Mouse (Mus musculus): ENCODE results near the gene Mysm1. TPM values are rescaled to one million over a fixed set of nuclear protein-coding genes. Genes with fewer than 3 reads are reported as not detected.
A peak's percentile ranks its signal among the peaks of the same experiment; 100 is the strongest.

Gene Mysm1
- polyA plus RNA-seq, 1 experiment from 2014 or later = 23.6 TPM

DNA sequence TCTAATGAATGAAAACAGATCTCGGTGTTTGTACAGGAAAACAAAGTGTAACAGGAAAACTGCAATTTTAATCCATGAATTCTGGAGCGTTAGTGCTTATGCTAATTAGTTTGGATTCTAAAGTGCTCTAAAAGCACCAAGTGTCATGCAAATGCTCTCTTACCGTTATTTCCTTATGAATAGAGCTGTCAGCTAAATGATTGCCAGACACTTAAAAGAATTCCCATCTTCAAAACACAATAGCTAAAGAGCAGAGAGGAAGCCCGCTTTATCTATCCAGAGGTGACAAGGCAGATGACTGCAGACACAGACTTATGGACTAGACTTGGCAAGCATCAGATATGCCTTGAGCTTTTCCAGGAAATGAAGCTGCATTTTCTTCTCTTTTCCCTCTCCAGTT, 8.8 kb upstream of the Mysm1 start:
- H3K4me2 ChIP-seq (ENCODE audit: low read length) = no peak overlapping the region
- H3K27ac ChIP-seq (ENCODE audit: low read length) = no peak overlapping the region
- no peak overlapping the region for H3K9ac ChIP-seq (ENCODE audit: low read depth, low read length)
- no peak for ATAC-seq
- no peaks in the 10 kb centered on the region for H3K27me3 ChIP-seq (ENCODE audit: control insufficient read depth, insufficient read depth, low read depth, low read length)
- H3K36me3 ChIP-seq (ENCODE audit: control insufficient read depth, insufficient read depth, low read length) = no peaks in the 10 kb centered on the region
- no peaks in the 10 kb centered on the region for H3K9me3 ChIP-seq (replicated peaks; ENCODE audit: control insufficient read depth, low read length, poor library complexity, severe bottlenecking)
- H3K4me1 ChIP-seq (ENCODE audit: control insufficient read depth, insufficient read depth, low read length) = no peaks in the 10 kb centered on the region
- 11% methylated on average over 4 of the region's 4 CpGs for WGBS
- H3K4me3 ChIP-seq (ENCODE audit: low read depth, low read length) = no peak overlapping the region

DNA sequence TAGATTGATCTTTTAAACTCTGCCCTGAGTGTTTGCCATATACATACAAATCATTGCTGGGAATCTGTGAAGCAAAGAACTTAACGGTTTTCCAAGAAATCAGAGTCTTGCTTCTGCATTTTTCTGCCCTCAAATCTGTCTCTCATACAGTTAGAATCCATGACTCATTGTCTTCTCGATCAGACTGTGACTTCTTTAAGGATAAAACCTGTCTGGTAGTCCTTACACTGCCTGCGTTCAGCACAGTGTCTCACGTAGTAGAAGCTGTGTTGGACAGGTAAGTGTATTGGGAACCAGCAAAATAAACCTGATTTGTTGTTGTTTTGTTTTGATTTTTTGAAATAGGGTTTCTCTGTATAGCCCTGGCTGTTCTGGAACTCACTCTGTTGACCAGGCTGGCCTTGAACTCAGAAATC, 608 bp upstream of the Mysm1 start:
- WGBS = 43% methylated on average over 4 of the region's 4 CpGs

DNA sequence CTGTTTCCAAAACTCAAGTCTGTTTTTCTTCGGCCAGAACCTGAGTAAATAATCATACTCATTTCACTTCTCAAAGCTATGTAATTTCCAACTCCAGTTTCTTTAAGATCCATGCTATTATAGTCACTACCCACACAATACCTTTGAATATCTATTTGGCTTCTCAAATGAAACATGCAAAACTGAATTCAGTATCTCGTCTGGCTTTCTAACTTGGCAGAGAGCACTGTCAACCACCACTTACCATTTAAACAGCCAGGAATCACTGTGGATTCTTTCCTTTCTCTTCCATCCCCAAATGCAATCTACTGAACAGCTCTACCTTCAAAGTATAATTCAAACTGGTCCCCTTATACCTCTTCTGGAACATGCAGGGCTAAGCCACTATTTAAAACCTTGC, 5.6 kb downstream of the Mysm1 start:
- no peaks in the 10 kb centered on the region for H3K27me3 ChIP-seq (ENCODE audit: control insufficient read depth, insufficient read depth, low read depth, low read length)
- peaks cover 13% of the 10 kb centered on the region for H3K4me1 ChIP-seq (ENCODE audit: control insufficient read depth, insufficient read depth, low read length)
- H3K4me2 ChIP-seq (ENCODE audit: low read length) = no peak overlapping the region
- no peak overlapping the region for H3K4me3 ChIP-seq (ENCODE audit: low read depth, low read length)
- WGBS = 92% methylated on average over 2 of the region's 2 CpGs
- H3K9ac ChIP-seq (ENCODE audit: low read depth, low read length) = no peak overlapping the region
- H3K36me3 ChIP-seq (ENCODE audit: control insufficient read depth, insufficient read depth, low read length) = peaks cover 11% of the 10 kb centered on the region; the same call in 1 of the 2 replicates
- ATAC-seq = no peak
- no peak overlapping the region for H3K27ac ChIP-seq (ENCODE audit: low read length)
- no peaks in the 10 kb centered on the region for H3K9me3 ChIP-seq (replicated peaks; ENCODE audit: control insufficient read depth, low read length, poor library complexity, severe bottlenecking)

More for the DNA sequence above, 608 bp upstream of the Mysm1 start:
- Histone ChIP-seq H3K27ac (ENCODE audit: low read length) (peak overlapping the region; percentile 94), H3K4me3 (ENCODE audit: low read depth, low read length) (peak overlapping the region; percentile 87), H3K36me3 (ENCODE audit: control insufficient read depth, insufficient read depth, low read length) (no peaks in the 10 kb centered on the region), H3K9me3 (replicated peaks; ENCODE audit: control insufficient read depth, low read length, poor library complexity, severe bottlenecking) (no peaks in the 10 kb centered on the region), H3K9ac (ENCODE audit: low read depth, low read length) (peak overlapping the region; percentile 98), H3K4me2 (ENCODE audit: low read length) (peak overlapping the region; percentile 94), H3K4me1 (ENCODE audit: control insufficient read depth, insufficient read depth, low read length) (peaks cover 13% of the 10 kb centered on the region), H3K27me3 (ENCODE audit: control insufficient read depth, insufficient read depth, low read depth, low read length) (no peaks in the 10 kb centered on the region)
- ATAC-seq = peak; percentile 51

DNA sequence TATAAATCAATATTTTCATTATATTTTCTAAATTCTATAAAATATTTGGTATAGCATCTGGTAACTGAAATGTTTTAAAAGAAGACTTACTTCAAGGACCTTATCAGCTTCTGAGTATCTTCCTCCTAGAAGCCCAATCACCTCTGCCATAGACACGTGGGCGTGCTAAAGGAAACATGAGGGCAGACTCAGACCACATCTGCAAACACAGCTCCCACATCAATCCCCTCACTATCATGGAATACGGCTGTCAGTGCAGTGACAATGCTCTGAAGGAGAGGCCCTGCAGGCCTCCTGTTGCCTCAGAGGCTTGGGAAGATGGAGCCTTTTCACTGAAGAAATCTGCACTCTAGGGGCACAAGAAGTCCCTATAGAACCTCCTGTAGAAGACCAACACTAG, 26.1 kb downstream of the Mysm1 start:
- WGBS = 94% methylated on average over 3 of the region's 3 CpGs
- no peak for ATAC-seq
- Histone ChIP-seq H3K9ac (ENCODE audit: low read depth, low read length) (no peak overlapping the region), H3K36me3 (ENCODE audit: control insufficient read depth, insufficient read depth, low read length) (peaks cover 13% of the 10 kb centered on the region), H3K27me3 (ENCODE audit: control insufficient read depth, insufficient read depth, low read depth, low read length) (no peaks in the 10 kb centered on the region), H3K4me2 (ENCODE audit: low read length) (no peak overlapping the region), H3K9me3 (replicated peaks; ENCODE audit: control insufficient read depth, low read length, poor library complexity, severe bottlenecking) (no peaks in the 10 kb centered on the region), H3K4me3 (ENCODE audit: low read depth, low read length) (no peak overlapping the region), H3K27ac (ENCODE audit: low read length) (no peak overlapping the region), H3K4me1 (ENCODE audit: control insufficient read depth, insufficient read depth, low read length) (no peaks in the 10 kb centered on the region)

DNA sequence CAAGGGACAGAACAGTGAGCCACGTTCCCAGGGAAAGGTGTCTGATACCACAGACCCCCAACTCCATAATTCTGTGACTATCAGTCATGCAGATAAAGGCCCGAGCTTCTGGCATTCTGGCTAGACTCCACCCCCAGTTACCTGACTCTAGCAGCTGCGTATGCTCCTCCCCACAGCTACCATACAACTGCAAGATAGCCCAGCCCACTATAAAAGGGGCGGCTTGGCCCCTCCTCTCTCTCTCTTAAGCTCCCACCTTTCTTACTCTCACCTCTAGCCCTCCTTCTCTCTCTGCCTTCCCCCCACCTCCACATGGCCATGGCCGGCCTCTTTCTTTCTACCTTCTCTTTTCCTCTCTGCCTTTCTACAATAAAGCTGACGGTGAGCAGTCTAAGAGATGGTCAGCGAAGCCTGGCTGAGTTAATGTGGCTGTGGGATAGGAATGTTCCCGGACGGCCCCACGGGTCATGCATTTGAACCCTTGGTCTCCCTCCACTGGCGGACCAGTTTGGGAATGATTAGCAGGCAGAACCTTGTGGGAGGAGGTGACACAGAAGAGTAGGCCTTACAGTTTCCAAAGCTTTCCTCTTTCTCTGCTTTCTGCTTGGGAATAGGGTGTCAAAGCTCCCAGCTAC, 37.6 kb downstream of the Mysm1 start:
- 81% methylated on average over 11 of the region's 11 CpGs for WGBS
- Histone ChIP-seq H3K4me1 (ENCODE audit: control insufficient read depth, insufficient read depth, low read length) (no peaks in the 10 kb centered on the region), H3K4me2 (ENCODE audit: low read length) (no peak overlapping the region), H3K9me3 (replicated peaks; ENCODE audit: control insufficient read depth, low read length, poor library complexity, severe bottlenecking) (no peaks in the 10 kb centered on the region), H3K36me3 (ENCODE audit: control insufficient read depth, insufficient read depth, low read length) (peaks cover 24% of the 10 kb centered on the region), H3K9ac (ENCODE audit: low read depth, low read length) (no peak overlapping the region), H3K27ac (ENCODE audit: low read length) (no peak overlapping the region), H3K27me3 (ENCODE audit: control insufficient read depth, insufficient read depth, low read depth, low read length) (no peaks in the 10 kb centered on the region), H3K4me3 (ENCODE audit: low read depth, low read length) (no peak overlapping the region)
- no peak for ATAC-seq

DNA sequence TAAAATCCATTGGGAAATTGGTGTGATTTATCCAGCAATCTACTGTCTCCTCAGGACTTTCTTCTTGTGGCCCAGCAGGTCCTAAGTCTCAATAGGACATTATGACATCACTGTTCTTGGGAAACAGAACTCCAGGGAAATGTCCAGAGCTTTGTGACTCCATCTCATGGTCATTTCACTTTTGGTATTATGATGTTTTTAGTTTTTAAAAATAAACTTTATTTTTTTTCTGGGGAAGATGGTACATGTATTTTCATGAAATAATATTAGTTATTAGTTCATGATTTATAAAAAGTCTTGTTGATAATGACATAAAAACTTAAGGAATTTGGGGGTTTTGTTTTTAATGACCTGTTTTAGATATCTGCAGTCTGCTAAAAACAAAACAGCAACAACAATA, 50.2 kb downstream of the Mysm1 start, which contains the start of gene Eqtn:
TSS of gene Eqtn (minus strand) at position 101 of the 400 bp plus-strand sequence.
- Histone ChIP-seq H3K27me3 (ENCODE audit: control insufficient read depth, insufficient read depth, low read depth, low read length) (no peaks in the 10 kb centered on the region), H3K27ac (ENCODE audit: low read length) (no peak within 1 kb of the TSS), H3K36me3 (ENCODE audit: control insufficient read depth, insufficient read depth, low read length) (no peaks in the 10 kb centered on the region), H3K4me3 (ENCODE audit: low read depth, low read length) (no peak within 1 kb of the TSS), H3K4me2 (ENCODE audit: low read length) (no peak within 1 kb of the TSS), H3K9me3 (replicated peaks; ENCODE audit: control insufficient read depth, low read length, poor library complexity, severe bottlenecking) (no peaks in the 10 kb centered on the region), H3K4me1 (ENCODE audit: control insufficient read depth, insufficient read depth, low read length) (no peaks in the 10 kb centered on the region), H3K9ac (ENCODE audit: low read depth, low read length) (no peak within 1 kb of the TSS)
- ATAC-seq = no peak

DNA sequence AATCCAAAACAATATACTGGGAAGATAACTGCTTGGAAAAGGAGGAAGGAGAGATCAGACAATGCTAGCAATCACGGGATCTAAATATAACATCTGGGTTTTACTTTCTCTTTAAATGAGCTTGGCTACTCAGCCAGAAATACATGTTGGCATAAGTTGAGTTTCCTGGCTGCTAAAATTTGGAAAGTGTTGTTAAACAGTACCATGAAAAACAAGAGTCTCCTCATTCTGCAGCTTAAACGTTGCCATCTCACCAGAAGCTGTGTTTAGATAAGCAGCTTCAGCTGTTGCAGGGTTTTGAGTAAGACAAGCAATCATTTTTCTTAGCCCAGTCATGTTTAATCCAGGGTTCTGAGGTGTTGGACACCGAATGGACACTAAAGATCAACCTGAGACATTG, 77.1 kb downstream of the Mysm1 start:
- no peaks in the 10 kb centered on the region for H3K27me3 ChIP-seq (ENCODE audit: control insufficient read depth, insufficient read depth, low read depth, low read length)
- H3K4me3 ChIP-seq (ENCODE audit: low read depth, low read length) = no peak overlapping the region
- ATAC-seq = no peak
- no peak overlapping the region for H3K27ac ChIP-seq (ENCODE audit: low read length)
- H3K36me3 ChIP-seq (ENCODE audit: control insufficient read depth, insufficient read depth, low read length) = no peaks in the 10 kb centered on the region
- H3K9ac ChIP-seq (ENCODE audit: low read depth, low read length) = no peak overlapping the region
- no peaks in the 10 kb centered on the region for H3K9me3 ChIP-seq (replicated peaks; ENCODE audit: control insufficient read depth, low read length, poor library complexity, severe bottlenecking)
- no peak overlapping the region for H3K4me2 ChIP-seq (ENCODE audit: low read length)
- 82% methylated on average over 3 of the region's 3 CpGs for WGBS
- H3K4me1 ChIP-seq (ENCODE audit: control insufficient read depth, insufficient read depth, low read length) = no peaks in the 10 kb centered on the region

DNA sequence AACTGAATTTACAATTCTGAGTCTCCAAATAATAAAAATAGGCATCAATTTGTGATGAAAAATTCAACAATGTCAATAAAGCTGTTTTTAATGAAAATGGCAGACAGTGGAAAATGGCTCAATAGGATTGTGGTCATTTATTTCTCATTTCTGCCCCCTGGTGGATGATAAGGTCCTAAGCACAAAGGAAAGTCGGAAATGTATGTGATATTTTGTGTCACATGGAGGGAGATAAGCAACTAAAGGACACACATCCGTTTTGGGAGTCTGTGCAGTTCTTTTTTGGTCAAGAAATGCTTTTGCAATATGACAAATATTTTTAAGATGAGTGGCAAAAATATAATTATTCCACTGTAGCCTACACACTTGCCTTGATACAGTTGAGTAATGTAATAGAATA, 78.2 kb downstream of the Mysm1 start:
- 32% methylated on average over 2 of the region's 2 CpGs for WGBS
- H3K27ac ChIP-seq (ENCODE audit: low read length) = no peak overlapping the region
- no peaks in the 10 kb centered on the region for H3K27me3 ChIP-seq (ENCODE audit: control insufficient read depth, insufficient read depth, low read depth, low read length)
- H3K4me2 ChIP-seq (ENCODE audit: low read length) = no peak overlapping the region
- no peak overlapping the region for H3K4me3 ChIP-seq (ENCODE audit: low read depth, low read length)
- no peak overlapping the region for H3K9ac ChIP-seq (ENCODE audit: low read depth, low read length)
- no peak for ATAC-seq
- H3K9me3 ChIP-seq (replicated peaks; ENCODE audit: control insufficient read depth, low read length, poor library complexity, severe bottlenecking) = no peaks in the 10 kb centered on the region
- no peaks in the 10 kb centered on the region for H3K4me1 ChIP-seq (ENCODE audit: control insufficient read depth, insufficient read depth, low read length)
- H3K36me3 ChIP-seq (ENCODE audit: control insufficient read depth, insufficient read depth, low read length) = no peaks in the 10 kb centered on the region
